Mouse (Mus musculus) spleen, embryonic (tissue): ENCODE measurements around the gene Rpe.
"Not testable (repeated sequence)": the region's sequence is repeated elsewhere in the genome, so short reads cannot be mapped to it uniquely, and the experiment has no call there.

Experiments
- CTCF ChIA-PET: fragments of 350-600 bp; sonication (Branson Sonifier 250); formaldehyde crosslinking; loops from one replicate; lab custom pipeline; 2022; lab: Charles Lee

Rpe gene

DNA sequence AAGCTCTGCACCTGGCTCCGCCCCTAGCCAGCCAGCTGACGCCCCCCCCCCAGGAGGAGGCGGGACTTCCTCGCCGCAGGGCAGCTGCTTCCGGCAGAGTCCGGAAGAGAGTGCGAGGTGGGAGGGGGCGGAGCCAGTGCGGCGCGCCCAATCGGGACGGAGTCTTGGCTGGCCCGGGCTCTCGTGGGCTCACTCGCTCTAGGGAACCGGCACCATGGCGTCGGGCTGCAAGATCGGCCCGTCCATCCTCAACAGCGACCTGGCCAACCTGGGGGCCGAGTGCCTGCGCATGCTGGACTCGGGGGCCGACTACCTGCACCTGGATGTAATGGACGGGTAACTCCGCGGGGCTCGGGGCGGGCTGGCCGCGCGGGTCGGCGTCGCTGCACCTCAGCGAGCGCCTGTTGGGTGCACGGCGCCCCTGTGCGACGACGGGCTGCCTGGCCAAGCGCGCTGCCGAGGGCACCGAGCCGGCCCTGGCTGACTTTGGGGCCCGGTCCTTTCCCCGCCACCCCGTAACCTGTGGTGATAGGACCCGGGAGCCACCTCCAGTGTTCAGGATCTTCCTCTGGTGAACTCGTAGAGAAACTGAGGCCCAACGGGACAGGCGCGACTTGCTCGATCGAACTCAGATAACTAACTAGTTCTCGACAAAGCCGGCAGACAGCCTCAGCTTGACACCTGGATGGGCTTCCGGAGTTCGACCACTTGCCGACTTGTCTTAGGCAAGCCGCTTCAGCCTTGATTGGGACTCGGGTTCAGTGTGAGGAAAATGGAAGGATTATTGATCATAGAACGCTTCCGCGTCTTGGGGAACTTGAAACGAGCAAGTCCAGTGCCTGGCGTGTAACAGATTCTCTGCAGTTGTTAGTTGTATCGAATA is at the start of gene Rpe:
Rpe (plus strand) TSS at position 139 of the 883 bp plus-strand sequence.
- CTCF ChIA-PET: interaction anchor here (0.8 kb wide), 1 partner anchor 9 kb away, joined by 3 read pairs; no protein-coding TSS in a partner anchor

- CTCF ChIA-PET: interaction anchor here (0.5 kb wide), 1 partner anchor 183 kb away, joined by 4 read pairs; no protein-coding TSS in a partner anchor
Observed at GRCm38 (mm10) chr1:66655119-66655746, 45.4 kb upstream of the Rpe start.

DNA sequence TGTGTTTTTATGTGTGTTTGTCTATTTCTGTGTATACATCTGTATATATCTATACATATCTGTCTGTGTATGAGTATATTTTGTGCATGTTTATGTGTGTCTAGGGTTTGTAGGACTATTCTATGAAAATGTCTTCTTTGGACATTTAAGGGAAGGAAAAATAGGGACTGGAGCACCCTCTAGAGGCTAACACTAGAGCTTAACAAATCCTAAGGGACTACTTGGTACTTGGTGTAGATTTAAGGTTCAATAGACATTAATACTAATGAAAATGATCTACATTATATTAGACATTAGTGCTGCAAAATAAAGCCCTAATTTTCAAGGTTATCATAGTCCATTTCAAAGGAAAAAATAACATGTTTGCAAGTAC is 44.9 kb upstream of the Rpe start:
- CTCF ChIA-PET: interaction anchor here (0.5 kb wide), 1 partner anchor 183 kb away, joined by 4 read pairs; no protein-coding TSS in a partner anchor

DNA sequence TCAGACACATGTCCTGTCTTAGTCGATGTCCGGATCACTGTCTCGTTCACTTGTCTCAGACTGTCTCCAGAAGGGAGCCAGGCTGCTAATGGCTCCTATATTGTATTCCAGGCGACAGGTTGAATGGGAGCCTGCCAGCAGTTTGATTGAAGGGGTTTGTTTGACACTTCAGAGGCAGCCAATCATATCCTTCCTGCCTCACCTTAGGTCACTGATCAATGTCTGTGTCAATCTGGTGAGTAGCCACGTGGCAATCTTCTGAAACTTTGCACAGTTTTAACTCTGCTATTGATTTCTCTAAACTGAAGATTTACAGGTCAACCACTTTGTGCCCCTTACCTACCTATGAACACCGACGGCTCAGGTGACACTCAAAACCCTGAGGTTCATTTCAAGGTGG is 29.2 kb upstream of the Rpe start:
- CTCF ChIA-PET: no interaction called here

GRCm38 (mm10) chr1:66672812-66673211 is 27.8 kb upstream of the Rpe start:
- CTCF ChIA-PET: no interaction called here

DNA sequence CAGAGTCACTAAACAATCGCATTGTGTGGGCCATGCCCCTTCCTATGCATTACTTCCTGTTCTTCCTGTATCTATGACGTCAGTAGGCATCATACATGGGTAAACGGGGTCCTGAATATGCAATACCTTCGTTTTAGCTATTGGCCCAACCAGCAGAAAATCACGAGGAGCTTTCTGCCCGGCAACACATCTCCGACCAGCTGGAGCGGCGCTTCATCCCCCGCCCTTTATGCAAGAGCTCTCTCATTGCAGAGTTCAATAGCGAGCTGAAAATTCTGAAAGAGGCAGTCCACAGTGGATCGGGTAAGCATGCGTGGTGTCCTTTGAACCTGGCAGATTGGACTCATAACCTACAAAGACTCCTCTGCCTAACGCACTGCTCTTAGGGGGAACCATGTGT is 22.7 kb upstream of the Rpe start:
- CTCF ChIA-PET: no interaction called here

- CTCF ChIA-PET: no interaction called here
Observed at GRCm38 (mm10) chr1:66678662-66679061, 22.0 kb upstream of the Rpe start.

DNA sequence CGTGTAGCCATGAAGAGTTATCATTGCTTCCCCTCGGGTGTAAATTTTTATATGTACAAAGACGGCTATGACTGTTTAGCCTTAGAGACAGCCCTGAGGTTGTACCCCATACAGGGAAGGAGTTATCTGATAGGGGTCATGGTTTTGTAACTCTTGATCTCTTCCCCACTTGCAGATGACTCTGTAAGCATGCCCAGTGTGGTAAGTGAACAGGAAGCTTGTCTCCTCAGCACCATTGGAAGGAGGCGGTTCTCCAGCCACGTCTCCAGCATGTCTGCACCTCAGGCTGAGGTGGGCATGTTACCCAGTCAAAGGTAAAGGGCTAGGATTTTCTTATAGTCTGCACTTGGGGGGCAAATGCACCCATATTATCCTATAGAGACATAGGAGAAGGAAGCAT is 17.7 kb upstream of the Rpe start:
- CTCF ChIA-PET: no interaction called here

DNA sequence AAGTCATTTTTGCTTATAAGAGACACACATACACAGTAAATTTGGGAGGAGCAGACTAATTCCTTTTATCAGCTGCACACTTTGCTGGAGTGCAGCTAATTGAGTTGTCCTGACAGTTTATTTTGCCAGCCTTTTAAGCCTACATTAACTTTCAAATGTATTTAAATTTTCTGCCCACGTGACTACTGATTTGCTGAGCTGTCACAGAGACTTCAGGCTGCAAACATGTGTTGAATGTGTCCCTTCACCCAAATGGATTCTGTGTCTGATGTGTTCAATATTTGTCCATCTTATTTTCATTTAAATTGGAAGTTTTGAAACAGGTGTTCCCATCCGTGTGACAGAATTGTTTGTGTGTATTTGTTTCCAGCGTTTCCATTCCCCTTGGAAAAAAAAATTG is 8.9 kb upstream of the Rpe start:
- CTCF ChIA-PET: no interaction called here

GRCm38 (mm10) chr1:66692308-66692707 is 8.3 kb upstream of the Rpe start:
- CTCF ChIA-PET: no interaction called here

GRCm38 (mm10) chr1:66692780-66693392 is 7.7 kb upstream of the Rpe start:
- CTCF ChIA-PET: no interaction called here

DNA sequence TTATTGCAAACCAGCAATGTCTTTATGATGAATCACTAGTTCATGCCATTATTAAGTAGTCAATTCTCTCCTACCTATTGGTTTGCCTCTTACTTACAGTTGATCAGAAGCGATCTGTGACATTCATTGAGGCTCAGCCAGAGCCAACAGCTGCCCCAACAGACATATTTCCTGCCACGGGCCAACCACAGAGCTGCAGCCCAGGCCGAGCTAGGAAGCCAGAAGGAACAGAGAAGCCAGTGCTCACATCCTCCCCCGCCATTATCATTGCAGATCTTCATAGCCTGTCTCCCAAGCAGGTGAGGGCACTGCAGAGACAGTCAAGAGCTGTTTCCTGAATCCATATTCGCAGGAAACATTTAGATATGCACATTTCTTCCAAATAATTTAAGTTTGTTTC is 6.4 kb upstream of the Rpe start:
- CTCF ChIA-PET: no interaction called here

- CTCF ChIA-PET: no interaction called here
Observed at GRCm38 (mm10) chr1:66695296-66695695, 5.3 kb upstream of the Rpe start.

- CTCF ChIA-PET: not testable (repeated sequence)
Observed at GRCm38 (mm10) chr1:66699630-66700029, 1.0 kb upstream of the Rpe start.

GRCm38 (mm10) chr1:66700149-66700692 is 410 bp upstream of the Rpe start:
- CTCF ChIA-PET: interaction anchor here (0.8 kb wide), 1 partner anchor 10 kb away, joined by 3 read pairs; no protein-coding TSS in a partner anchor

- CTCF ChIA-PET: no interaction called here
Observed at GRCm38 (mm10) chr1:66701576-66701940, 927 bp downstream of the Rpe start.

DNA sequence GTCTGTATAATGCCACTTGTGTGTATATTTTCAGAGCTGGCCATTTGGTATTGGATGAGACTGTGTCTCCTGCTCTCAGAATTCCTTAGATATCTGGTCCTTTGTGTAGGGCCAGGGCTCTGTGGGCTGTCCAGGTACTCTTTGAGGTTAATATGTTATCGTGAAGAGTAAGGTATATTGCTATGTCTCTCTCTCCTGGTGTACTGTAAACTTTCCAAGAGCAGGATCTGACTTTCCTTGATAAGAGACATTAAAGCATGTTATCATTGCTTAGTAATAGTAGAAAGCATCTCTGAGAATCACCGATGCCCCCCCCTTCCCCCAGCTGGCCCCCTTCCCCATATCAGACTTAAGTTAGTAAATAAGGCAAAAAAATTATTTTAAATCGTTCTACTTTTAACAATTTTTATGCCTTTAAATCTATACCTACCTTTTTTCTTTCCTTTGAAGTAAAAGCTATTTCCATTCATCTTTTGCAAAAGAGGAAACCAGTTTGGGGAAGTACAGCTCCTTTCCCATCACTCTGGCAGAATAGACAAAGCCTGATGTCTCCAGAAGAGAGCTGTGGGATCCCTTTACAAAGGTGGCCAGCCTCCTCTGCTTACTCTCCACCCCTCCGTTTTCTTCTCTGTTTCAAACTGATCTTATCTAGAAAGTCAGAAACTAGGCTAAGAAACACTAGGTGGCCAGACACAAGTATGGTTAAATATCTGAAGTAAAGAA is 2.2 kb downstream of the Rpe start:
- CTCF ChIA-PET: no interaction called here

DNA sequence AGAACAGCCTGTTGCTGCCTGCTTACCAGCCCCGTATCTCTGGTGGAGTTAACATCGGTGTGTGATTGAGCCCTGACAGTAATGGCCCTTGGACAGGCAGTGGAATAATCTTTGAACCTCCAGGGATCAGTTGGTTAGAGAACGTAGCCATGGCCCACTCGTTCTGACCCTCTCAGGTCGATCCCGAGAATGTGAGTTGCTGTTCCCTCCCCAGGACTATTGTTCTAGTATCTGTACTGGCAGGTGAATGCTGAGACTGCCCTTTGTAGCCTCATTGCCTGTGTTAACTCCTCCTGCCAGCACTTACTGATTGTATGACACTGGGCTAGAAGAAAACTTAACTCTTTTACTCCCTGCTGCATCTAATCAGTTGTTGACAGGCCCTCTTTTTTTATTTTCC is 3.9 kb downstream of the Rpe start:
- CTCF ChIA-PET: no interaction called here

GRCm38 (mm10) chr1:66712859-66713258 is 12.2 kb downstream of the Rpe start:
- CTCF ChIA-PET: no interaction called here

GRCm38 (mm10) chr1:66730581-66730980 is 29.9 kb downstream of the Rpe start:
- CTCF ChIA-PET: no interaction called here

DNA sequence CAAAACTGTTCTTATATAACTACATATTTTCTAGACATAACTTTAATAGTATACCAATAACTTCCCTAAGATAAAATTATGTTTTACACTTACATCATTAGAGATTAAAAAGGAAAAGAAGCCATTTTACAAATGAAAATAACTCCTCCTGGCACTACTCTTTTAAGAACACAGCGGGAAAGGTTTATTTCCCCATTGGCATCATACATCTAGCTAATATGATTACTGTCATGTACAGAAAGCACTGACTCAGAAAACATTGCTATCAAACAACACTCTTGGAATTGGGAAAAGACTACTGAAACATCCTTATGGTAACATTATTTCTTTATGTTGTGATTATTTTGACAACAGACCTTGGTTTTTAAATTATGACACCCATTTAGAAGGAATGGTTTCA is 68.1 kb downstream of the Rpe start:
- CTCF ChIA-PET: no interaction called here
